Mouse (Mus musculus): Measurements from ENCODE around the gene Cd200. TPM values are rescaled to one million over a fixed set of nuclear protein-coding genes. Genes with fewer than 3 reads are reported as not detected.
A peak's percentile ranks its signal among the peaks of the same experiment; 100 is the strongest.
"Not testable (repeated sequence)": the region's sequence is repeated elsewhere in the genome, so short reads cannot be mapped to it uniquely, and the experiment has no call there.

The Cd200 gene
- total RNA-seq (2021), result 10 to 100 TPM; 19.6 to 20.7 TPM
- long read RNA-seq, experiment 1, transcript Cd200-210 (2 exons, 281 nt), result major isoform, 13 of 30 reads
- long read RNA-seq, experiment 1, transcript Cd200-202 (6 exons, 2,347 nt), result minor isoform, 5 of 30 reads
- long read RNA-seq, experiment 1, partial matches to known transcripts, result 3 of 30 reads
- long read RNA-seq, experiment 1, other reads (novel, unspliced or antisense), result 9 of 30 reads
- long read RNA-seq, experiment 2, transcript Cd200-210 (2 exons, 281 nt), result major isoform, 25 of 51 reads
- long read RNA-seq, experiment 2, transcript Cd200-202 (6 exons, 2,347 nt), result minor isoform, 9 of 51 reads
- long read RNA-seq, experiment 2, partial matches to known transcripts, result 3 of 51 reads
- long read RNA-seq, experiment 2, other reads (novel, unspliced or antisense), result 14 of 51 reads

GRCm38 (mm10) chr16:45408425-45409063 lies at the start of gene Cd200:
Cd200 (minus strand) TSS chr16:45409053.
- DNase-seq, result peak; percentile 55

- no peak for DNase-seq
Observed at GRCm38 (mm10) chr16:45454762-45455161, 45.9 kb upstream of the Cd200 start.

- DNase-seq, result no peak
Observed at GRCm38 (mm10) chr16:45437230-45437739, 28.4 kb upstream of the Cd200 start.

GRCm38 (mm10) chr16:45435591-45435990 lies 26.7 kb upstream of the Cd200 start:
- DNase-seq, result no peak

- DNase-seq, result no peak
Observed at GRCm38 (mm10) chr16:45427651-45428050, 18.8 kb upstream of the Cd200 start.

GRCm38 (mm10) chr16:45413497-45413896 lies 4.6 kb upstream of the Cd200 start:
- DNase-seq, result no peak

GRCm38 (mm10) chr16:45409064-45409446 lies 202 bp upstream of the Cd200 start:
- DNase-seq, result not testable (repeated sequence)

- no peak for DNase-seq
Observed at GRCm38 (mm10) chr16:45407645-45408400, 1.0 kb downstream of the Cd200 start.

- DNase-seq, result no peak
Observed at GRCm38 (mm10) chr16:45407091-45407490, 1.8 kb downstream of the Cd200 start.

GRCm38 (mm10) chr16:45402951-45403350 lies 5.9 kb downstream of the Cd200 start:
- DNase-seq, result no peak

GRCm38 (mm10) chr16:45402036-45402435 lies 6.8 kb downstream of the Cd200 start:
- DNase-seq, result no peak

- no peak for DNase-seq
Observed at GRCm38 (mm10) chr16:45399947-45400555, 8.8 kb downstream of the Cd200 start.

- no peak for DNase-seq
Observed at GRCm38 (mm10) chr16:45399411-45399810, 9.4 kb downstream of the Cd200 start.

GRCm38 (mm10) chr16:45397440-45397839 lies 11.4 kb downstream of the Cd200 start:
- no peak for DNase-seq

GRCm38 (mm10) chr16:45392246-45392645 lies 16.6 kb downstream of the Cd200 start:
- no peak for DNase-seq

- DNase-seq, result no peak
Observed at GRCm38 (mm10) chr16:45391680-45392079, 17.2 kb downstream of the Cd200 start.

- DNase-seq, result no peak
Observed at GRCm38 (mm10) chr16:45390286-45390956, 18.4 kb downstream of the Cd200 start.

GRCm38 (mm10) chr16:45389833-45390232 lies 19.0 kb downstream of the Cd200 start:
- DNase-seq, result no peak

GRCm38 (mm10) chr16:45389041-45389440 lies 19.8 kb downstream of the Cd200 start:
- DNase-seq, result no peak

- DNase-seq, result no peak
Observed at GRCm38 (mm10) chr16:45381811-45382210, 27.0 kb downstream of the Cd200 start.

GRCm38 (mm10) chr16:45378959-45379358 lies 29.9 kb downstream of the Cd200 start:
- no peak for DNase-seq

All from gastrocnemius, postnatal 25 days (tissue).